Mouse (Mus musculus) fibroblast of lung, adult 2 months (primary cell): Measurements from ENCODE around the gene Mpnd.

Experiments used
- DNase-seq: peaks from one replicate; pipeline ENCODE4 v3.0.0-alpha.2; 2011; ENCODE audit warnings: low read depth

Gene Mpnd

GRCm38 (mm10) chr17:55986030-55986961 lies 19.2 kb upstream of the Mpnd start, which contains the start of gene Fsd1:
Fsd1 (plus strand) TSS chr17:55986509.
- no peak for DNase-seq

DNA sequence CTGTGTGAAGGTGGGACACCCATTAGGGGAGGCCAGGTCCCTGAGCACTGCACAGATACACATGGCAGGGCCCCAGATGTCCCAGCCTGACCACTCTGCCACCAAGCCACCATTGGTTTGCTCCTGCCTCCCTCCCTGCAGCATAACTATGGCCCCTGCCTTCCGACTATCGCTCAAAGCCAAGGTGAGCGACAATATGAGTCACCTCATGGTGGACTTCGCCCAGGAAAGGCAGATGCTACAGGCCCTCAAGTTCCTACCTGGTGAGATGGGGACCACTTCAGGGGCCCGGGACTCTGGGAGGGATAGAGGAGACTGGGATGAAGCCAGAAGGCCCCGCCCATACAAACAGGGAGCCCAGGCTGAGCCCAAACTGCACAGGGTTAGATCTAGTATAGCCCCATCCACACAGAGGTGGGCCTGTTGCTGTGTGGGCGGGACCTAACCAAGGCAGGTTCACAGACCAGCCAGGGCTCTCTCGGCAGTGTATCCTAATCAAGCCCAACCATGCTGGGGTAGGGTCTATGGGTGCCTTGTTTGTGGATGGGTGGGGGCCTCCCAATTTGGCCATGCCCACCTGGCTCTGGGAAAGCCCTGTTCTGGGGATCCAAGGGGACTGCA lies 15.1 kb upstream of the Mpnd start:
- no peak for DNase-seq

- no peak for DNase-seq
Observed at GRCm38 (mm10) chr17:55996007-55996406, 9.5 kb upstream of the Mpnd start.

DNA sequence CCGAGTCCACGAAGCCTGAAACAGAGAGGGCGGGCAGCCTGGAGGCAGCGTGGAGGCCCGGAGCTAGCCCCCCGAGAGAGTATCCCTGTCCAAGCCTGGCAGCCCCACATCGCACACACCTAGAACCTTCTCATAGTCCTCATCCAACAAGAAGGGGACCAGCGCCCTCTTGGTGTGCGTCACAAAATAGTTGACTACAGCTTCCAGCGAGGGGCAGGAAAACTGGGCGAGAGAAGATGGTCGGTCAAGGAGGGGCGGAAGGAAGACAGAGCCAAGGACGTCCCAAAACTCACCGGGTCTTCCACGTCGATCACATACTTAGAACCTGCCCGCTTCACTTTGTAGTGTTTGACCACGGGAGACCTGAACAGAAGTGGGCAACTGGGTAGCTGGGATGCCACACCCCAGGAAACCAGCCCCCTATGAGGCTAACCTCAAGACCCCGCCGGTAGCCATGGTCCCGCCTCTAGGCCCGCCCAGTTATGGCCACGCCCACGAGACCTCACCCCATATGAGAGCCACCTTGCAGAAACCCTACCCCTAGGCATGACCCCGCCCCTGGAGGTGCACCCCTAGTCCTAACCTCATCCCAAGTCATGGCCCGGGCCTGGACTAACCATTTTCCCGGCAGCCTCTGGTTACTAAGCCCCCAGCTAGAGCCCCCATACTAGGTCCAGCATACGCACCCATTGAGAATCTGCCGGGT lies 5.6 kb upstream of the Mpnd start:
- no peak for DNase-seq

DNA sequence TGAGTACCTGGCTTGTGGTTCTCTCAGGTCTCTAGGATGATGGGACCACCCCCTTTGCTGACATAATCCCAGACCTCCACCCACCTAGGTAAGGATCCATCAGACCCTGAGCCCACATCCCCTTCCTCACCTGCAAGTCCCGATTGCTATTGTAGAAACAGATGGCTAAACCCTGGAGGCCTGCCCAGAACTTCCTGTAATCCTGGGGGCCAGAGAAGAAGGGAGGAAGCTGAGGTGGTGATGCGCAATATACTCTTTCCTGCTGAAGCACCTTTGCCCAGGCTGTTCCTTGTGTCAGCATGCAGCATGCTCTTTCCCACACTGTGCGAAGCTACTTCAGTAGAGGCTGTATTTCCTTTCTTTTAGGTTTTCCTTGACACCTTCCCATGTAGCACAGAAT lies 2.5 kb upstream of the Mpnd start:
- no peak for DNase-seq

GRCm38 (mm10) chr17:56006956-56007355 lies 1.4 kb downstream of the Mpnd start:
- DNase-seq = no peak

- no peak for DNase-seq
Observed at GRCm38 (mm10) chr17:56007444-56008355, 2.2 kb downstream of the Mpnd start.

DNA sequence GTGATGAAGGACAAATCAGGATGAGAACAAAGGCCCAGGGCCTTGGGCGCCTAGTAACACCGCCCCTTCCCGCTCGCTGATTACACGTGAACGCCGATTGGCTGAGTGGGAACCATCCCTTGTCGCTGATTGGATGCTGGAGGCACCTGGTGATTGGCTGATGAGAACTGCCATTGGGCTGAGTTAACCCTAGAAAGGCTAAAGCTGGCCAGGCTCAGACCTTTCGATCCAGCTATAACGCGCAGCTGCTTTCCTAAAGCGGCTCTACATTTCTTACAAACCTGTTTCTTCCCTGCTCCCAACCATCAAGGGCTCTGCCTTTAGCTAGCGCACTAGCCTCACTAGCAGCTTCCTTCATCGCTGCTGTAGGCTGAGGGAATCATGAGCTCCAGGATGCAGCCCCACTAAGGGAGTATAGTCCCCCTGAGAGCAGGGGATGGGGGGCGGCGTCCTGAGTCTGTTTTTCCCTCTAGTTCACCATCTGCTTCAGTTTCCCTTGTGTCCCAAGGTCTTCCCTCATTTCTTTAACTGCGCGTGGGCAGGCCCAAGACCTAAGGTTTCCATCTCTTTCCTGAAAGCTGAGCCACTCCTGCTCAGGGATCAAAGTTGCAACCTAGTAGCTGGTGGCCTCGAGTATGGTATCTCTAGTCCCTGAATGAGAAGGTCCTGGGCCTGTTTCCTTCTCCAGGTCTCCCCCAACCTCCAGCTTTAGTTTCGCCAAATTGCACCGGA lies 3.0 kb downstream of the Mpnd start:
- DNase-seq = peak; percentile 95

DNA sequence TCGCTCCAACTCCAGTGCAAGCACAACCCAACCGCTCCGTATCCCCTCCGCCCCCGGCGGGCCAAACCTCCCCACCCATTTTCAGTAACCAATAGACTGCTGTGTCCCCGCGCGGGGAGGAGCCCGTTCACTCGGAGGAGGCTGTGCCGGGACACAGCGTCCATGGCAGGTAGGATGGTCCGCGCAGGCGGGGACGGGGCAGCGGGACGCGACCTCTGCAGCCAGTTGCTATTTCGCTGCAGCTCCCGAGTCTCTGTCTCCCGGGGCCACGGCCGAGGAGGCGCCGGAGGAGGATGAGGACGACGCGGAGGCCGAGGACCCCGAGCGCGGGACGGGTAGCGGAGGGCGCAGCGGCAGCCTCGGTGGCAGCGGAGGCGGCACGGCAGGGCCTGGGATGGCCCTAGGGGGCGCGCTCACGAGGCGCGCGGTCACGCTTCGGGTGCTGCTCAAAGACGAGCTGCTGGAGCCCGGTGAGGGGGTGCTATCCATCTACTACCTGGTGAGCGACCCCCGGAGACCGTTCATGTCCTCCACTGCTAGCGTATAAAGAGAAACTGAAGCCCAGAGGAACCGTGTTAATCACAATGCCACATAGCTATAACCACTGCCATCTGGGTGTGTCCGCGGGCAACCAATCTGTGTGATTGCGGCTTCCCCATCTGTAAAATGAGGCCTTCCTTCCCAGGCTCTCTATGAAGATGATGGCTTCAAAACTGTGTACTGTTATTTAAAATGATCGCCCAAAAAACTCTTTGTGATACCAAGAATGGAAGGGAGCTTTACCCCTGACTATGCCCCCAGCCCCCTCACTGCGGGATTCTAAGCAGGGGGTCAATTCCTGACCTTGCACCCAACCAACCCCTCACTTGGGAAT lies 3.8 kb downstream of the Mpnd start:
- peak; percentile 76 for DNase-seq

DNA sequence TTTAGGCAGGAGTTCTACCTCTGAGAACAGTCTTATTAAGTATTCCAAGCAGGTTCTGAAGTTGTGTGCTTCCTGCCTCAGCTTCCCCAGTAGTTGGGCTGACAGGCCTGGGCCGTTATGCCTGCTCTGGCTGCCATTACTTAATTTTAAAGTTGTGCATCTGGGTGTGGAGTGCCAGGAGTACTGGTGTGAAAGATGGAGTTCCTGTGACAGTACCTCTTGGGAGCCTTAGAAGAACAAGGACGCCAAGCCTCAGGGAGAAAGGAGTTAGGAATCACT lies 4.4 kb downstream of the Mpnd start:
- DNase-seq = no peak

GRCm38 (mm10) chr17:56010255-56010654 lies 4.7 kb downstream of the Mpnd start:
- DNase-seq = no peak

DNA sequence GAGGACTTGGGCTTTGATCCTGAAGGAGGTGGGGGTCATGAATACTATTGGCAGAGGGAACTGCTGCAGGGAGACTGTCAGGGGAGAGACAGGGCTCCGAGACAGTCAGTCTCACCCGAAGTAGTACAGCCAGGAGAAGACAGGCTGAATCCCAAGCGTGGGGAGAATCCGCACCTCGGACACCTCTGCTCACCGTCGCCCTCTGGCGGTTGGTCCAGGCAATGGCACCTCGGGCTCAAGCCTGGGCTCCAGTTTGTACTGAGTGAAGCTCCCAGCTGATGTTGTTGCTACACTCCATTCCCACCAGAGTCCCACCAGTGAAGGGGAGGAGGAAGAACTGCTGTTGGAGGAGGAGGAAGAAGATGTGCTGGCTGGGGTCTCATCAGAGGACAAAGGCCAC lies 5.2 kb downstream of the Mpnd start:
- no peak for DNase-seq

DNA sequence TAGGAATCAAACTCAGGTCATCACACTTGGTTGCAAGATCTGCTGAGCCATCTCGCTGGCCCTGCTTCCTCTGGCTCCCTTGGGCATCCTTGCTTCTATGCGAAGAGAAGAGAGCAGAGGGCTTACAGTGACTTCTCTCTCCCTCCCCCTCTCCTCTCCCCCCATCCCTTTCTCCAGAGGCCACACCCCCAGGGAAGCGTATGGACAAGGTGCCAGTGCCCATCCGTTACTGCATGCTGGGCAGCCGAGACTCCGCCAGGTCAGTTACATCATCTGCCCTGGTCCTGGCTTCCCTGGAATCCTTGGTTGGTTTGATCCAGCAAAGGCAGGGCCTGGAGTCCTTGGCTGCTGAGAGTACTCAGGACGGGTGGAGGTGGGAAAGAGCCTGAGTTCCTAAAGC lies 5.9 kb downstream of the Mpnd start:
- no peak for DNase-seq

DNA sequence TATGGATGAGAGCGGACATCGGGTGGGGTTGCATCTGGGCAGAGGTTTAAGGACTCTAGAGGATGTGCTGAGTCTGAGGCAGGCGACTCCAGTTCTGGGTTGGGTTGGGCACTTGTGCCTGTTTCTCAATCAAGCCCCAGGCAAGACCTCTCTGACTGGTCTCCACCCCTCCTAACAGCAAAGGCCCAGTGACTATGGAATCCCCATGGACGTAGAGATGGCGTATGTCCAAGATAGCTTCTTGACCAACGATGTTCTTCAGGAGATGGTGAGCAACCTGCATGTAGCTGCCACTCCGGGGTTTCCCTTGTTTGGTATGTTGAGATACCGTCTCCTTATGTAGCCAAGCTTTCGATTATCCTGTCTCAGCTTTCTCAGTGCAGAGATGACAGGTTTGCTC lies 9.8 kb downstream of the Mpnd start:
- DNase-seq = no peak

DNA sequence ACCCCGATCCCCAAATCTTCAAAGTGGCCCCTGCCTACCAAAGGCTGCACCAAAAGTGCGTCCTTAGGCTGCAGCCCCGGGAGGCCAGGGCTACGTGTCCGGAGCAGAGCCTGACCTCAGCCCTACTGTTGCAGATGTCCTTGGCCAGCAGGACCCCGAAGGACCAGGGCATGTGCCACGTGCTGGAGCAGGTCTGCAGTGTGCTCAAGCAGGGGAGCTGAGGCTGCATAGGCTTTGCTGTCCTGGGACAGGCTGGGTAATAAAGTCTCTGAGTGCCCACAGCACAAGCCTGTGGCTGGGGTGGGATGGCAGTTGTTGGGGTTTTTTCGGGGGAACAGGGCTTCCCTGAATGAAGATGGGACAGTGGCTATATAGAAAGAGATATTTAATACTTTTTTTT lies 10.9 kb downstream of the Mpnd start:
- no peak for DNase-seq

DNA sequence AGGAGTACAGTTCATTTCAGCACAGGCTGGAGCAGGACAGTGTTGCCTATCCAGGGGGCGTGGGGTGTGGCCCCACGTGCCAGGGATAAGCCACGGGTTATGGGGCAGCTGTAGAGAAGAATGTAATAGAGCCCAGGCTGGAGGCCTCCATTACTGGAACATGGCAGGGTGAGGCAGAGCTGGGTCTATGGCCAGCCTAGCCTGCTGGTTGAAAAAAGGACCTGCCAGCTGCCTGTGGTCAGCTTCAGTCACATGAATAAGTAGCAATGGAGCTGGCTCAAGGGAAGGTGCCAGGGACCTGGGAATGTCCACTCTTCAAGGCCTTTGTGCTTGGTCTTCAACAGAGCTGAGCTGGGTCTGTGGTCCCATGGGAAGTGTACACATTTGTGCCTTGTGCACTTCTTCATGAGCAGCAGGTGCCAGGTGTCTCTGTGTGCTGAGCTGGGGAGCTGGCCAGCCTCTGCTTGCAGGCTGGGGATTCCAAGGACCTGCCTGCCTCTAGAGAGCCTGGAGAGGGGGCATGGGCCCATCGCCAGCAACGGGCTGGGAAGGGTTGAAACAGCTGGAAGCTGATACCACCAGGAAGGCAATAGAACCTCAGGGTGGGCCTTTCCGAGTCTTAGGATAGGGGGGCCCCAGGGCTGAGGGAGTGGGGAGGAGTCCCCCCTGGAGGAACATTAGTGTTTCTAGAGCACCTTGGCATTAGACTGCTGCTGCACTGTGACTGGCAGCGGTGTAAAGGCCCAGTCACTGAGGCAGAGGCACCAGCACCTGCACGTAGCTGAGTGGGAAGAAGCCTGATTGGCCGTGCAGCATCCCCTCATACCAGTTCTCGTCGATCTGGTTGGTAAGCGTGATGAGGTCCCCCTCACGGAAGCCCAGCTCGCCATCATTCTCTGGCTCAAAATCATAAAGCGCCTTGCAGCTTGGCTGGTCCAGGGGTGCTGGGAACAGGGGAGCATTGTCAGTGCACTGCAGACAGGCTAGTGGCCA lies 11.6 kb downstream of the Mpnd start:
- no peak for DNase-seq

- DNase-seq = no peak
Observed at GRCm38 (mm10) chr17:56017848-56018247, 12.3 kb downstream of the Mpnd start.

DNA sequence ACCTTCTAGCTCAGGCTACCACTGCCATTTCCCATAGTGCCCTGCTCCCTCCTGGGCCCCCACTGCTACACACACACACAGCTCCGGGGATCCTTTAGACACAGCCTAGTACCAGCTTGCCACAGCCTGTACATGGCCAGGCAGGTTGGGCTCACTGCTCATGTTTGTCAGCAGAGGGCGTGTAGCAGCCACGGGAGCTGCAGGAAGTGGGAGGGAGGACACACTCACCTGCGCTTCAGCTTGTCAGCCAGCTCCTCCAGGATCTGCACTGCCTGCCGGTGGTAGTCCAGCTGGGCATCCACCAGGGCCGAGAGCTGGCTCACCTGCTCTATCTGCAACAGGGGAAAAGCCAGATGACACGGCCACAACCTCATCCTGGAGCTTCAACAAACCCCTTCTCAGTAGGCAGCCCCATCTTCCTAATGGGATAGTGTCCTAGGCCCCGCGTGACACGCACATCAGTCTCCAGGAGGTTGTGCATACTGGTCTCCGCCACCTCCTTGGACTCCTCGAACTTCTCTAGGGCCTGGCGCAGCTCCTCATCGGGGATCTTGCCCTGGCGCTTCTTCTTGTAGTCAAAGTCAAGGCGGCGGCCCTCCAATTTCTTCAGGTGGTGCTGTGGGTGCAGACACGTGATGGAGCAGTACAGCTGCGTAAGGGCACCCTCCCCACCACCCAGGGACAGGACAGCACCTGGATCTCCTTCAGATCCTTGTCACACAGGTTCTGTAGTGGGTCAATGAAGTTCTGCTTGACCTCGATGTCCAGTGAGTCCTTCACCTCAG lies 13.0 kb downstream of the Mpnd start:
- no peak for DNase-seq
